Mouse (Mus musculus): ENCODE results near the gene Wwc2. TPM values are rescaled to one million over a fixed set of nuclear protein-coding genes. Genes with fewer than 3 reads are reported as not detected.

Gene Wwc2
- polyA plus RNA-seq, 1 experiment from 2014 or later: 18.6 TPM

- no peak for ATAC-seq (ENCODE audit: insufficient number of reproducible peaks, insufficient read depth, low FRiP score, low TSS enrichment)
- Histone ChIP-seq H3K27me3 (no peaks in the 10 kb centered on the region), H3K4me1 (no peaks in the 10 kb centered on the region), H3K4me2 (replicated peaks) (no peak overlapping the region), H3K4me3 (no peak overlapping the region), H3K27ac (no peak overlapping the region), H3K36me3 (no peaks in the 10 kb centered on the region), H3K9ac (no peak overlapping the region), H3K9me3 (no peaks in the 10 kb centered on the region)
- WGBS: 90% methylated on average over 15 of the region's 15 CpGs
Observed at GRCm38 (mm10) chr8:48009399-48009798, 18.7 kb upstream of the Wwc2 start.

GRCm38 (mm10) chr8:48008936-48009335 is 18.2 kb upstream of the Wwc2 start:
- Histone ChIP-seq H3K27me3 (no peaks in the 10 kb centered on the region), H3K4me1 (no peaks in the 10 kb centered on the region), H3K36me3 (no peaks in the 10 kb centered on the region), H3K9ac (no peak overlapping the region), H3K4me3 (no peak overlapping the region), H3K27ac (no peak overlapping the region), H3K4me2 (replicated peaks) (no peak overlapping the region), H3K9me3 (no peaks in the 10 kb centered on the region)
- no peak for ATAC-seq (ENCODE audit: insufficient number of reproducible peaks, insufficient read depth, low FRiP score, low TSS enrichment)
- 76% methylated on average over 8 of the region's 8 CpGs for WGBS

GRCm38 (mm10) chr8:48006869-48007268 is 16.1 kb upstream of the Wwc2 start:
- Histone ChIP-seq H3K27me3 (no peaks in the 10 kb centered on the region), H3K4me2 (replicated peaks) (no peak overlapping the region), H3K4me1 (no peaks in the 10 kb centered on the region), H3K9me3 (no peaks in the 10 kb centered on the region), H3K27ac (no peak overlapping the region), H3K36me3 (no peaks in the 10 kb centered on the region), H3K9ac (no peak overlapping the region), H3K4me3 (no peak overlapping the region)
- ATAC-seq (ENCODE audit: insufficient number of reproducible peaks, insufficient read depth, low FRiP score, low TSS enrichment): no peak
- 80% methylated on average over 4 of the region's 4 CpGs for WGBS

- Histone ChIP-seq H3K27ac (no peak overlapping the region), H3K9me3 (no peaks in the 10 kb centered on the region), H3K27me3 (no peaks in the 10 kb centered on the region), H3K4me3 (no peak overlapping the region), H3K9ac (no peak overlapping the region), H3K36me3 (no peaks in the 10 kb centered on the region), H3K4me2 (replicated peaks) (no peak overlapping the region), H3K4me1 (no peaks in the 10 kb centered on the region)
- WGBS: 88% methylated on average over 8 of the region's 8 CpGs
- no peak for ATAC-seq (ENCODE audit: insufficient number of reproducible peaks, insufficient read depth, low FRiP score, low TSS enrichment)
Observed at GRCm38 (mm10) chr8:48002551-48002950, 11.8 kb upstream of the Wwc2 start.

GRCm38 (mm10) chr8:48001395-48001794 is 10.7 kb upstream of the Wwc2 start:
- WGBS: 95% methylated on average over 6 of the region's 6 CpGs
- ATAC-seq (ENCODE audit: insufficient number of reproducible peaks, insufficient read depth, low FRiP score, low TSS enrichment): no peak
- Histone ChIP-seq H3K4me3 (no peak overlapping the region), H3K27ac (no peak overlapping the region), H3K4me2 (replicated peaks) (no peak overlapping the region), H3K27me3 (no peaks in the 10 kb centered on the region), H3K4me1 (no peaks in the 10 kb centered on the region), H3K9ac (no peak overlapping the region), H3K36me3 (no peaks in the 10 kb centered on the region), H3K9me3 (no peaks in the 10 kb centered on the region)

- no peaks in the 10 kb centered on the region for H3K9me3 ChIP-seq
- no peaks in the 10 kb centered on the region for H3K27me3 ChIP-seq
- ATAC-seq (ENCODE audit: insufficient number of reproducible peaks, insufficient read depth, low FRiP score, low TSS enrichment): no peak
- H3K4me2 ChIP-seq (replicated peaks): no peak overlapping the region
- H3K36me3 ChIP-seq: no peaks in the 10 kb centered on the region
- 57% methylated on average over 1 of the region's 1 CpGs for WGBS
- H3K4me3 ChIP-seq: no peak overlapping the region
- H3K4me1 ChIP-seq: peaks cover 18% of the 10 kb centered on the region
- H3K9ac ChIP-seq: no peak overlapping the region
- no peak overlapping the region for H3K27ac ChIP-seq
Observed at GRCm38 (mm10) chr8:47996712-47997111, 6.0 kb upstream of the Wwc2 start.

GRCm38 (mm10) chr8:47996126-47996525 is 5.4 kb upstream of the Wwc2 start:
- H3K4me1 ChIP-seq: peaks cover 24% of the 10 kb centered on the region
- H3K36me3 ChIP-seq: no peaks in the 10 kb centered on the region
- H3K9me3 ChIP-seq: no peaks in the 10 kb centered on the region
- 84% methylated on average over 3 of the region's 3 CpGs for WGBS
- no peaks in the 10 kb centered on the region for H3K27me3 ChIP-seq
- no peak for ATAC-seq (ENCODE audit: insufficient number of reproducible peaks, insufficient read depth, low FRiP score, low TSS enrichment)
- H3K4me3 ChIP-seq: no peak overlapping the region
- H3K4me2 ChIP-seq (replicated peaks): no peak overlapping the region
- H3K27ac ChIP-seq: no peak overlapping the region
- no peak overlapping the region for H3K9ac ChIP-seq

GRCm38 (mm10) chr8:47995391-47995790 is 4.7 kb upstream of the Wwc2 start:
- peaks cover 24% of the 10 kb centered on the region for H3K4me1 ChIP-seq
- 73% methylated on average over 6 of the region's 6 CpGs for WGBS
- no peak overlapping the region for H3K4me3 ChIP-seq
- H3K27ac ChIP-seq: no peak overlapping the region
- H3K27me3 ChIP-seq: no peaks in the 10 kb centered on the region
- no peak overlapping the region for H3K4me2 ChIP-seq (replicated peaks)
- no peaks in the 10 kb centered on the region for H3K9me3 ChIP-seq
- no peaks in the 10 kb centered on the region for H3K36me3 ChIP-seq
- no peak for ATAC-seq (ENCODE audit: insufficient number of reproducible peaks, insufficient read depth, low FRiP score, low TSS enrichment)
- no peak overlapping the region for H3K9ac ChIP-seq

- 0 out of 2 replicates have a peak overlapping the region, but pooled peaks have one; percentile 3 for H3K4me3 ChIP-seq
- no peaks in the 10 kb centered on the region for H3K36me3 ChIP-seq
- ATAC-seq (ENCODE audit: insufficient number of reproducible peaks, insufficient read depth, low FRiP score, low TSS enrichment): no peak
- WGBS: 46% methylated on average over 25 of the region's 25 CpGs
- no peaks in the 10 kb centered on the region for H3K27me3 ChIP-seq
- H3K4me2 ChIP-seq (replicated peaks): peak overlapping the region; percentile 37
- no peak overlapping the region for H3K9ac ChIP-seq
- peaks cover 24% of the 10 kb centered on the region for H3K4me1 ChIP-seq
- no peak overlapping the region for H3K27ac ChIP-seq
- H3K9me3 ChIP-seq: no peaks in the 10 kb centered on the region
Observed at GRCm38 (mm10) chr8:47994618-47995274, 4.0 kb upstream of the Wwc2 start.

GRCm38 (mm10) chr8:47990386-47990772 is 345 bp downstream of the Wwc2 start:
- peak; percentile 91 for ATAC-seq (ENCODE audit: insufficient number of reproducible peaks, insufficient read depth, low FRiP score, low TSS enrichment)
- Histone ChIP-seq H3K9ac (peak overlapping the region; percentile 95), H3K27ac (peak overlapping the region; percentile 91), H3K4me2 (replicated peaks) (peak overlapping the region; percentile 87), H3K4me1 (peaks cover 60% of the 10 kb centered on the region), H3K27me3 (no peaks in the 10 kb centered on the region), H3K36me3 (no peaks in the 10 kb centered on the region), H3K4me3 (peak overlapping the region; percentile 95), H3K9me3 (no peaks in the 10 kb centered on the region)
- WGBS: 2% methylated on average over 38 of the region's 45 CpGs

GRCm38 (mm10) chr8:47989655-47990385 is 904 bp downstream of the Wwc2 start:
- Histone ChIP-seq H3K9me3 (no peaks in the 10 kb centered on the region), H3K27ac (peak overlapping the region; percentile 91), H3K9ac (peak overlapping the region; percentile 95), H3K27me3 (no peaks in the 10 kb centered on the region), H3K4me1 (peaks cover 60% of the 10 kb centered on the region), H3K4me2 (replicated peaks) (peak overlapping the region; percentile 87), H3K36me3 (no peaks in the 10 kb centered on the region), H3K4me3 (peak overlapping the region; percentile 95)
- ATAC-seq (ENCODE audit: insufficient number of reproducible peaks, insufficient read depth, low FRiP score, low TSS enrichment): peak; percentile 11
- under 1% methylated on average over 57 of the region's 66 CpGs for WGBS

- Histone ChIP-seq H3K27me3 (no peaks in the 10 kb centered on the region), H3K9me3 (no peaks in the 10 kb centered on the region), H3K4me3 (peak overlapping the region; percentile 95), H3K4me1 (peaks cover 54% of the 10 kb centered on the region), H3K27ac (no peak overlapping the region), H3K4me2 (replicated peaks) (peak overlapping the region; percentile 87), H3K9ac (peak overlapping the region; percentile 95), H3K36me3 (no peaks in the 10 kb centered on the region)
- ATAC-seq (ENCODE audit: insufficient number of reproducible peaks, insufficient read depth, low FRiP score, low TSS enrichment): no peak
- WGBS: 16% methylated on average over 8 of the region's 8 CpGs
Observed at GRCm38 (mm10) chr8:47989211-47989610, 1.5 kb downstream of the Wwc2 start.

All from embryonic facial prominence, embryonic 12.5 days (tissue).